Mouse (Mus musculus) myocyte (in vitro differentiated cells): ENCODE data around the gene Sparc. TPM values are rescaled to one million over a fixed set of nuclear protein-coding genes. Genes with fewer than 3 reads are reported as not detected.

Experiments used
- H3K27me3 ChIP-seq: one replicate; pipeline ENCODE4 v1.6.1; 2011; ENCODE audit not compliant: control insufficient read depth, insufficient read depth, insufficient read length
- H3K36me3 ChIP-seq: one replicate; pipeline ENCODE4 v1.6.1; 2011; ENCODE audit not compliant: control insufficient read depth, insufficient read depth
- H3K4me2 ChIP-seq: one replicate; pipeline ENCODE4 v1.6.1; 2011; ENCODE audit warnings: low read depth, control low read depth
- H3K4me3 ChIP-seq: one replicate; pipeline ENCODE4 v1.5.1; 2011; ENCODE audit warnings: mild to moderate bottlenecking, control low read depth, moderate library complexity
- H3K79me2 ChIP-seq: one replicate; pipeline ENCODE4 v1.6.1; 2011; ENCODE audit not compliant: control insufficient read depth, insufficient read depth
- H3ac ChIP-seq: one replicate; pipeline ENCODE4 v1.6.1; 2011; ENCODE audit not compliant: control insufficient read depth, insufficient read length
- CEBPB ChIP-seq: IDR thresholded peaks from 2 replicates; pipeline ENCODE4 v1.6.1; 2011; ENCODE audit warnings: mild to moderate bottlenecking, moderate library complexity; ENCODE audit not compliant: poor library complexity, insufficient read depth, severe bottlenecking
- E2F4 ChIP-seq: IDR thresholded peaks from one replicate; pipeline ENCODE4 v1.6.1; 2011; ENCODE audit warnings: mild to moderate bottlenecking, control low read depth, moderate library complexity; ENCODE audit not compliant: insufficient read depth
- MAX ChIP-seq: IDR thresholded peaks from one replicate; pipeline ENCODE4 v1.6.1; 2011; ENCODE audit warnings: low read depth, mild to moderate bottlenecking, control low read depth
- MYOD1 ChIP-seq, 3 experiments: IDR thresholded peaks; one replicate each; pipeline ENCODE4 v1.6.1; 2011; ENCODE audit warnings: control low read depth in 2 of 3, low read depth in 2 of 3, mild to moderate bottlenecking in 2 of 3, moderate library complexity in 1 of 3; ENCODE audit not compliant: insufficient read length in 2 of 3, control insufficient read depth in 1 of 3
- MYOG ChIP-seq, 3 experiments: IDR thresholded peaks; one replicate each; pipeline ENCODE4 v1.6.1; 2011; ENCODE audit warnings: control low read depth in 2 of 3, low read depth in 2 of 3, mild to moderate bottlenecking in 2 of 3; ENCODE audit not compliant: insufficient read length in 2 of 3, control insufficient read depth in 1 of 3, insufficient read depth in 1 of 3
- POLR2A ChIP-seq: IDR thresholded peaks from one replicate; pipeline ENCODE4 v1.6.1; 2011; ENCODE audit warnings: low read depth, mild to moderate bottlenecking, control low read depth, moderate library complexity; ENCODE audit not compliant: insufficient read length
- POLR2AphosphoS2 ChIP-seq: IDR thresholded peaks from one replicate; pipeline ENCODE4 v1.6.1; 2011; ENCODE audit warnings: low read depth, control low read depth; ENCODE audit not compliant: insufficient read length
- REST ChIP-seq: IDR thresholded peaks from one replicate; pipeline ENCODE4 v1.6.1; 2011; ENCODE audit warnings: mild to moderate bottlenecking, control low read depth, moderate library complexity; ENCODE audit not compliant: insufficient read depth, insufficient read length
- SRF ChIP-seq: IDR thresholded peaks from one replicate; pipeline ENCODE4 v1.6.1; 2011; ENCODE audit warnings: low read depth; ENCODE audit not compliant: control insufficient read depth, insufficient read length
- TCF12 ChIP-seq: IDR thresholded peaks from one replicate; pipeline ENCODE4 v1.6.1; 2011; ENCODE audit warnings: mild to moderate bottlenecking, control low read depth; ENCODE audit not compliant: poor library complexity, insufficient read depth, severe bottlenecking
- TCF3 ChIP-seq: IDR thresholded peaks from one replicate; pipeline ENCODE4 v1.6.1; 2011; ENCODE audit warnings: low read depth, control low read depth; ENCODE audit not compliant: insufficient read length
- USF1 ChIP-seq: IDR thresholded peaks from one replicate; pipeline ENCODE4 v1.6.1; 2011; ENCODE audit warnings: low read depth, mild to moderate bottlenecking, control low read depth, moderate library complexity
- polyA plus RNA-seq: library from polyadenylated mRNA; unstranded; fragments of >200 nt; fragmentation: generic; extraction: Trizol; gene quantifications from one replicate; pipeline ENCODE4 v1.2.1, GENCODE M21; 2012; ENCODE audit warnings: missing spikeins

The Sparc gene
- polyA plus RNA-seq, 1 experiment: 1,961 TPM

GRCm38 (mm10) chr11:55429973-55430372 lies 7.0 kb upstream of the Sparc start:
- no peak overlapping the region for H3ac ChIP-seq
- TF ChIP-seq CEBPB: no peak
- no peak for TF ChIP-seq TCF12
- no peak for TF ChIP-seq USF1
- TF ChIP-seq MYOG (IDR thresholded peaks at IDR 0.05; ENCODE audit: control insufficient read depth in 1 of 3, insufficient read depth in 1 of 3, insufficient read length in 2 of 3, low read depth in 2 of 3): no peak
- TF ChIP-seq E2F4: no peak
- no peak for TF ChIP-seq POLR2A
- TF ChIP-seq TCF3: no peak
- TF ChIP-seq SRF: no peak
- TF ChIP-seq POLR2AphosphoS2: no peak
- TF ChIP-seq REST: no peak
- TF ChIP-seq MYOD1 (IDR thresholded peaks at IDR 0.05; ENCODE audit: control insufficient read depth in 1 of 3, insufficient read length in 2 of 3, low read depth in 2 of 3): no peak
- no peak for TF ChIP-seq MAX
- H3K79me2 ChIP-seq: no peaks in the 10 kb centered on the region
- H3K4me2 ChIP-seq: no peak overlapping the region
- H3K4me3 ChIP-seq: no peak overlapping the region
- H3K27me3 ChIP-seq: no peaks in the 10 kb centered on the region
- H3K36me3 ChIP-seq: no peaks in the 10 kb centered on the region

DNA sequence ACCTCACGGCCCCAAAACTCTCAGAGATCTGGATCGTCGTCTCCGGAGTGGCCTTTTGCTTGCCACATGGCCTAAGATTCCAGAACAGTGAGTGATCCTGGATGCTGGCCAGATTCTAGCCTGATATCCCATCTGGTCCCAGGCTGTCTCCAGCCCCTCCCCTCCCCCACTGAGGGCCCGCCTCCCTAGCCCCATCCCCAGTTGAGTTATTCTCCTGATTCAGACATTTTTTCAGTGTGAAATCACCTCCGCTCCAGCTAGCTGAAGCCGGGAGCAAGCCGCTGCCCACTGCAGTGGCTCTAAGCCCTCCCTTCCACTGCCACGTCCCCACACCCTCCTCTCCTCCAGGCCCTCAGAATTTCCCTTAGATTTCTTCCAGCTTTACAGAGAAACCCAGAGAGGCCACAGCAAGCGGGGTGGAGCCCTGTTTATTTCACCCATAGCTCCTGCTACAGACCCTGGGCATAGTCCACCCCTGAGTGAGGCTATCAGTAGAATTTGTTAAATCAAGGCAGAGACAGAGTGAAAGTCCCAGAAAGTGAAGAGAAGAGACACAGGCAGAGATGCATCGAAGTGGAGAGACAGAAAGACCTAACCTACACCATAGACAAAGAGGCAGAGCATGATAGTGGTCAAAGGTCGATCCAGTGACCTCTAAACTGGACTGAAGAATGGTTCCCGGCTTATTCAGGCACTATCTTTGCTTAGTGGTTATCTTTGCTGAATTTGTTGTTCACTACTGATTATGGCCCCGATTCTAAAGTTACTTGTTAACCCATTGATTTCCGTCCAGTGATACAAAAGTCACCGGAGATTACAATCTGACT lies 5.4 kb upstream of the Sparc start:
- Histone ChIP-seq H3ac (no peak overlapping the region), H3K4me2 (peak overlapping the region; percentile 63), H3K27me3 (no peaks in the 10 kb centered on the region), H3K79me2 (no peaks in the 10 kb centered on the region), H3K36me3 (no peaks in the 10 kb centered on the region), H3K4me3 (no peak overlapping the region)
- TF ChIP-seq TCF3 (no peak), MYOG (IDR thresholded peaks at IDR 0.05; ENCODE audit: control insufficient read depth in 1 of 3, insufficient read depth in 1 of 3, insufficient read length in 2 of 3, low read depth in 2 of 3) (no peak), POLR2A (peak; percentile 66), MYOD1 (IDR thresholded peaks at IDR 0.05; ENCODE audit: control insufficient read depth in 1 of 3, insufficient read length in 2 of 3, low read depth in 2 of 3) (peak in 1 of 3 experiments; percentile 33), TCF12 (peak; percentile 40), E2F4 (no peak), REST (no peak), USF1 (peak; percentile 79), CEBPB (no peak), POLR2AphosphoS2 (peak; percentile 76), SRF (no peak), MAX (peak; percentile 83)

- no peaks in the 10 kb centered on the region for H3K79me2 ChIP-seq
- no peaks in the 10 kb centered on the region for H3K27me3 ChIP-seq
- no peak for TF ChIP-seq E2F4
- TF ChIP-seq TCF12: no peak
- no peak for TF ChIP-seq MAX
- TF ChIP-seq POLR2A: peak; percentile 16
- TF ChIP-seq POLR2AphosphoS2: no peak
- no peak for TF ChIP-seq USF1
- no peak for TF ChIP-seq CEBPB
- H3ac ChIP-seq: no peak overlapping the region
- peak overlapping the region; percentile 49 for H3K4me2 ChIP-seq
- H3K4me3 ChIP-seq: no peak overlapping the region
- no peaks in the 10 kb centered on the region for H3K36me3 ChIP-seq
These were observed 1.9 kb upstream of the Sparc start for GRCm38 (mm10) chr11:55424746-55425360.

GRCm38 (mm10) chr11:55423756-55424155 lies 773 bp upstream of the Sparc start:
- no peaks in the 10 kb centered on the region for H3K27me3 ChIP-seq
- TF ChIP-seq REST: no peak
- no peak for TF ChIP-seq USF1
- no peak for TF ChIP-seq MYOD1 (IDR thresholded peaks at IDR 0.05; ENCODE audit: control insufficient read depth in 1 of 3, insufficient read length in 2 of 3, low read depth in 2 of 3)
- TF ChIP-seq MYOG (IDR thresholded peaks at IDR 0.05; ENCODE audit: control insufficient read depth in 1 of 3, insufficient read depth in 1 of 3, insufficient read length in 2 of 3, low read depth in 2 of 3): no peak
- peak overlapping the region; percentile 49 for H3K4me2 ChIP-seq
- no peaks in the 10 kb centered on the region for H3K36me3 ChIP-seq
- no peak overlapping the region for H3K4me3 ChIP-seq
- peaks cover 9% of the 10 kb centered on the region for H3K79me2 ChIP-seq
- no peak overlapping the region for H3ac ChIP-seq
